Mouse (Mus musculus) ES-Bruce4 (cell line): Measurements from ENCODE around the gene Olfr314.

Experiments
- CTCF ChIP-seq: IDR thresholded peaks from one replicate; pipeline ENCODE4 v1.8.1; 2011; ENCODE audit warnings: low read depth, low read length
- EP300 ChIP-seq: IDR thresholded peaks from 2 replicates; pipeline ENCODE4 v1.6.1; 2011; ENCODE audit warnings: low read depth, low read length; ENCODE audit not compliant: insufficient read depth
- POLR2A ChIP-seq: IDR thresholded peaks from one replicate; pipeline ENCODE4 v1.8.1; 2011; ENCODE audit warnings: low read length; ENCODE audit not compliant: insufficient read depth

GRCm38 (mm10) chr11:58752434-58752833 lies 30.3 kb upstream of the Olfr314 start, which contains the start of gene Olfr316:
- TF ChIP-seq EP300 (no peak), CTCF (no peak), POLR2A (no peak)
